ENCODE assay signal across 26 mouse cellular contexts in genomic region chr19:18050353-18050752, GRCm38 (mm10).
A peak's percentile ranks its signal among the peaks of the same experiment; 100 is the strongest.
DNase-seq lines count a peak whose midpoint lies in the region; ATAC-seq and TF ChIP-seq lines count a peak whose summit lies in the region.
"Had no signal": no experiment of that assay in that cellular context is flagged by ENCODE, and none has a peak within 500 bp of the region (broad histone marks: within the 10 kb centered on the region; RNA-seq: fewer than 3 reads in every experiment).

No protein-coding gene starts in this region.

- 73% methylated on average over 2 of the region's 2 CpGs for WGBS in midbrain, postnatal 0 days
- WGBS in midbrain, embryonic 13.5 days: 80% methylated on average over 2 of the region's 2 CpGs

- no peak overlapping the region for H3K4me3 ChIP-seq in midbrain, postnatal 0 days (ENCODE audit: low read depth, low read length)
- H3K4me3 ChIP-seq in midbrain, embryonic 13.5 days (replicated peaks): no peak overlapping the region
- H3K4me3 ChIP-seq: embryonic facial prominence, embryonic 12.5 days; forebrain, embryonic 10.5 days; forebrain, embryonic 15.5 days; gastrocnemius, adult 2 months; heart, embryonic 13.5 days; limb, embryonic 13.5 days; lung, embryonic 15.5 days; neural tube, embryonic 13.5 days; stomach, embryonic 15.5 days had no signal

- no peak overlapping the region for H3K27ac ChIP-seq in midbrain, postnatal 0 days (ENCODE audit: low read depth, low read length)
- no peak overlapping the region for H3K27ac ChIP-seq in midbrain, embryonic 13.5 days
- H3K27ac ChIP-seq: embryonic facial prominence, embryonic 12.5 days; forebrain, embryonic 10.5 days; forebrain, embryonic 15.5 days; gastrocnemius, adult 2 months; heart, embryonic 13.5 days; limb, embryonic 13.5 days; lung, embryonic 15.5 days; neural tube, embryonic 13.5 days; stomach, embryonic 15.5 days had no signal

- H3K9ac ChIP-seq in midbrain, postnatal 0 days (replicated peaks; ENCODE audit: low read length, poor library complexity, severe bottlenecking): no peak overlapping the region
- H3K9ac ChIP-seq in midbrain, embryonic 13.5 days (replicated peaks): no peak overlapping the region
- H3K9ac ChIP-seq: embryonic facial prominence, embryonic 12.5 days; forebrain, embryonic 15.5 days; heart, embryonic 13.5 days; limb, embryonic 13.5 days; lung, embryonic 15.5 days; neural tube, embryonic 13.5 days; stomach, embryonic 15.5 days had no signal

- TF ChIP-seq CTCF in midbrain, postnatal 0 days (IDR thresholded peaks at IDR 0.05): no peak

- no peaks in the 10 kb centered on the region for H3K4me1 ChIP-seq in midbrain, postnatal 0 days (ENCODE audit: insufficient read depth, low read length)
- no peaks in the 10 kb centered on the region for H3K4me1 ChIP-seq in midbrain, embryonic 13.5 days (replicated peaks)
- H3K4me1 ChIP-seq: embryonic facial prominence, embryonic 12.5 days; forebrain, embryonic 10.5 days; forebrain, embryonic 15.5 days; lung, embryonic 15.5 days; neural tube, embryonic 13.5 days; stomach, embryonic 15.5 days had no signal

- H3K4me2 ChIP-seq in midbrain, postnatal 0 days (ENCODE audit: low read depth, low read length, poor library complexity, severe bottlenecking): no peak overlapping the region
- H3K4me2 ChIP-seq in midbrain, embryonic 13.5 days (replicated peaks): no peak overlapping the region
- H3K4me2 ChIP-seq: embryonic facial prominence, embryonic 12.5 days; forebrain, embryonic 15.5 days; heart, embryonic 13.5 days; limb, embryonic 13.5 days; liver, embryonic 11.5 days; lung, embryonic 15.5 days; midbrain, embryonic 11.5 days; neural tube, embryonic 13.5 days; stomach, embryonic 15.5 days had no signal

- H3K9me3 ChIP-seq in midbrain, postnatal 0 days (ENCODE audit: low read length): no peaks in the 10 kb centered on the region
- H3K9me3 ChIP-seq in midbrain, embryonic 13.5 days: no peaks in the 10 kb centered on the region
- H3K9me3 ChIP-seq: embryonic facial prominence, embryonic 12.5 days; forebrain, embryonic 10.5 days; forebrain, embryonic 15.5 days; heart, embryonic 13.5 days; limb, embryonic 13.5 days; lung, embryonic 15.5 days; neural tube, embryonic 13.5 days; stomach, embryonic 15.5 days had no signal

- no peaks in the 10 kb centered on the region for H3K27me3 ChIP-seq in midbrain, postnatal 0 days (ENCODE audit: insufficient read depth, low read length)
- H3K27me3 ChIP-seq in midbrain, embryonic 13.5 days: no peaks in the 10 kb centered on the region
- H3K27me3 ChIP-seq: embryonic facial prominence, embryonic 12.5 days; forebrain, embryonic 15.5 days; heart, embryonic 13.5 days; lung, embryonic 15.5 days; neural tube, embryonic 13.5 days; stomach, embryonic 15.5 days had no signal

- peak; percentile 36 for DNase-seq in midbrain, postnatal 0 days (ENCODE audit: low spot score)
- peak; percentile 2 to 16 for DNase-seq in cerebellum, adult 18-20 months
- DNase-seq in cerebellum, postnatal 10 days: peak; percentile 64 to 86
- no peak for DNase-seq in spleen, postnatal 10 days (ENCODE audit: low spot score in 2 of 2)
- no peak for DNase-seq in layer of hippocampus, postnatal 36 days
- no peak for DNase-seq in MN1 (ENCODE audit: low spot score)
- DNase-seq: adrenal gland, adult 8-10 months; B cell, adult 2 months; embryo, embryonic 11 days; gastrocnemius, adult 2 months; kidney, postnatal 14 days; layer of hippocampus, adult 9-11 months; right cerebral cortex, postnatal 14 days had no signal

- no peaks in the 10 kb centered on the region for H3K36me3 ChIP-seq in midbrain, postnatal 0 days (ENCODE audit: insufficient read depth, low read length)
- no peaks in the 10 kb centered on the region for H3K36me3 ChIP-seq in midbrain, embryonic 13.5 days
- H3K36me3 ChIP-seq: embryonic facial prominence, embryonic 12.5 days; forebrain, embryonic 10.5 days; forebrain, embryonic 15.5 days; heart, embryonic 13.5 days; limb, embryonic 13.5 days; lung, embryonic 15.5 days; neural tube, embryonic 13.5 days; stomach, embryonic 15.5 days had no signal

- ATAC-seq in midbrain, postnatal 0 days (ENCODE audit: low FRiP score): no peak
- no peak for ATAC-seq in midbrain, embryonic 13.5 days
- ATAC-seq: activated CD4-positive, CD25-positive, alpha-beta regulatory T cell, adult 4 months; forebrain, embryonic 15.5 days; intestine, postnatal 0 days had no signal

Comparison
In these comparisons a context has a peak if more than half of its experiments do, and no peak if none do; other contexts are left out.
1. DNase-seq: peak in midbrain, postnatal 0 days (single experiment), cerebellum, adult 18-20 months (2 of 2) and cerebellum, postnatal 10 days (2 of 2); none in spleen, postnatal 10 days (0 of 2), layer of hippocampus, postnatal 36 days (0 of 2) and MN1 (single experiment).